Mouse (Mus musculus) liver, embryonic 16.5 days (tissue): ENCODE measurements around the gene Nbas. TPM values are rescaled to one million over a fixed set of nuclear protein-coding genes. Genes with fewer than 3 reads are reported as not detected.

ENCODE experiments used
- ATAC-seq: fragments of 200-750 bp; cut with Nextera tagmentation; 2 replicates; pipeline ENCODE4 v1.8.0; 2017; ENCODE audit warnings: low read depth, mild to moderate bottlenecking, moderate number of reproducible peaks, moderate library complexity
- H3K27ac ChIP-seq: fragments of 300-500 bp; sonication (generic); 2 replicates; pipeline ENCODE4 v1.5.1; 2014; ENCODE audit warnings: mild to moderate bottlenecking, low read length
- H3K27me3 ChIP-seq: fragments of 300-500 bp; sonication (generic); 2 replicates; pipeline ENCODE4 v1.6.1; 2014; ENCODE audit warnings: low read depth, low read length, mixed read lengths; ENCODE audit not compliant: control insufficient read depth, insufficient read depth
- H3K36me3 ChIP-seq: fragments of 300-500 bp; sonication (generic); 2 replicates; pipeline ENCODE4 v1.6.1; 2014; ENCODE audit warnings: mild to moderate bottlenecking; ENCODE audit not compliant: control insufficient read depth, insufficient read depth
- H3K4me1 ChIP-seq: fragments of 300-500 bp; sonication (generic); 2 replicates; pipeline ENCODE4 v1.6.1; 2014; ENCODE audit warnings: low read depth, low read length, mixed read lengths; ENCODE audit not compliant: control insufficient read depth
- H3K4me2 ChIP-seq: fragments of 300-500 bp; sonication (generic); 2 replicates; pipeline ENCODE4 v1.6.1; 2014; ENCODE audit warnings: low read depth, low read length, mixed read lengths
- H3K4me3 ChIP-seq: fragments of 300-500 bp; sonication (generic); 2 replicates; pipeline ENCODE4 v1.5.1; 2014; ENCODE audit warnings: low read depth, mild to moderate bottlenecking, low read length
- H3K9ac ChIP-seq: fragments of 300-500 bp; sonication (generic); 2 replicates; pipeline ENCODE4 v1.6.1; 2014; ENCODE audit warnings: low read depth, low read length
- H3K9me3 ChIP-seq: fragments of 300-500 bp; sonication (generic); replicated peaks from 2 replicates; pipeline ENCODE4 v1.6.1; 2016; ENCODE audit warnings: low read length; ENCODE audit not compliant: control insufficient read depth
- WGBS: fragments of 180-500 bp; shearing (Covaris S2); extraction: QIAGEN DNeasy Blood & Tissue Kit; methylation state at CpG from one replicate; pipeline ENCODE4 v1.1.7; 2014; ENCODE audit not compliant: insufficient replicate concordance; 5-methylcytosine and 5-hydroxymethylcytosine counted together
- polyA plus RNA-seq: library from polyadenylated mRNA; unstranded; fragments of >200 nt; fragmentation: Nextera tagmentation; extraction: Ambion mirVana; gene quantifications from 2 replicates; pipeline ENCODE4 v1.2.1, GENCODE M21; 2015

Nbas gene
- polyA plus RNA-seq, 1 experiment from 2014 or later = 5.1 TPM

- no peaks in the 10 kb centered on the region; the same call in 1 of the 2 replicates for H3K36me3 ChIP-seq
- H3K4me1 ChIP-seq = no peaks in the 10 kb centered on the region
- H3K4me3 ChIP-seq = no peak overlapping the region
- H3K27me3 ChIP-seq = no peaks in the 10 kb centered on the region
- H3K27ac ChIP-seq = no peak overlapping the region
- H3K4me2 ChIP-seq = no peak overlapping the region
- no peak overlapping the region for H3K9ac ChIP-seq
- 28% methylated on average over 5 of the region's 5 CpGs for WGBS
- H3K9me3 ChIP-seq = no peaks in the 10 kb centered on the region
- no peak for ATAC-seq
Measured at GRCm38 (mm10) chr12:13357229-13357628, 88.3 kb downstream of the Nbas start.

GRCm38 (mm10) chr12:13358849-13359248 is 89.9 kb downstream of the Nbas start:
- Histone ChIP-seq H3K36me3 (no peaks in the 10 kb centered on the region; the same call in 1 of the 2 replicates), H3K27me3 (no peaks in the 10 kb centered on the region), H3K4me1 (no peaks in the 10 kb centered on the region), H3K9ac (no peak overlapping the region), H3K9me3 (no peaks in the 10 kb centered on the region), H3K4me3 (no peak overlapping the region), H3K4me2 (no peak overlapping the region), H3K27ac (no peak overlapping the region)
- WGBS = 57% methylated on average over 4 of the region's 4 CpGs
- ATAC-seq = peak; percentile 30; the same call in 1 of the 2 replicates

- no peaks in the 10 kb centered on the region for H3K9me3 ChIP-seq
- no peaks in the 10 kb centered on the region for H3K27me3 ChIP-seq
- H3K27ac ChIP-seq = no peak overlapping the region
- no peaks in the 10 kb centered on the region for H3K4me1 ChIP-seq
- 53% methylated on average over 7 of the region's 7 CpGs for WGBS
- no peak overlapping the region for H3K4me2 ChIP-seq
- no peaks in the 10 kb centered on the region; the same call in 1 of the 2 replicates for H3K36me3 ChIP-seq
- no peak overlapping the region for H3K4me3 ChIP-seq
- no peak for ATAC-seq
- no peak overlapping the region for H3K9ac ChIP-seq
Measured at GRCm38 (mm10) chr12:13360183-13360811, 91.4 kb downstream of the Nbas start.

DNA sequence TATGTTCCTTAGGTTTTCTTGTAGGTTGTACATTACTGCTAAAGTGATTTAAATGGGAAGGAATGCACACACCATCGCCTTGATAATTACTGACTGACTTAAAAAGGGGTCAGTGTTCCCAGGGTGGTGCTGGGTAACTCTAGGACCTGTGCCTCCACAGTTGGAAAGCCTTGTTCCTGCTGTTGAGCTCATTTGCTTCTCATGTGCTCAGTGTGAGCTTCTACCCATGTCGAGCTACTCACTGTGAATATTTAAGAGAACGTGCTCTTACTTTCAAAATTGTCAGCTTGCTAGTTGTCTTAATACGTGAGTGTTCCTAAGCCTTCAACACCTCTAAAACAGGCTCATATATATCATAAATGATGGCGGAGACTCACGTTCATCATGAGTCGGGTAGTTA is 112.6 kb downstream of the Nbas start:
- no peak overlapping the region for H3K4me3 ChIP-seq
- H3K27me3 ChIP-seq = no peaks in the 10 kb centered on the region
- no peak for ATAC-seq
- H3K27ac ChIP-seq = no peak overlapping the region
- no peaks in the 10 kb centered on the region for H3K36me3 ChIP-seq
- no peak overlapping the region for H3K4me2 ChIP-seq
- no peaks in the 10 kb centered on the region for H3K9me3 ChIP-seq
- H3K9ac ChIP-seq = no peak overlapping the region
- no peaks in the 10 kb centered on the region for H3K4me1 ChIP-seq
- 76% methylated on average over 7 of the region's 7 CpGs for WGBS

GRCm38 (mm10) chr12:13382046-13382445 is 113.1 kb downstream of the Nbas start:
- no peak overlapping the region for H3K9ac ChIP-seq
- no peaks in the 10 kb centered on the region for H3K9me3 ChIP-seq
- no peak for ATAC-seq
- no peak overlapping the region for H3K4me2 ChIP-seq
- H3K4me3 ChIP-seq = no peak overlapping the region
- H3K36me3 ChIP-seq = no peaks in the 10 kb centered on the region
- no peaks in the 10 kb centered on the region for H3K4me1 ChIP-seq
- no peak overlapping the region for H3K27ac ChIP-seq
- no peaks in the 10 kb centered on the region for H3K27me3 ChIP-seq

GRCm38 (mm10) chr12:13389644-13390043 is 120.7 kb downstream of the Nbas start:
- no peak for ATAC-seq
- Histone ChIP-seq H3K36me3 (no peaks in the 10 kb centered on the region), H3K4me3 (no peak overlapping the region), H3K4me2 (no peak overlapping the region), H3K27ac (no peak overlapping the region), H3K4me1 (no peaks in the 10 kb centered on the region), H3K9ac (no peak overlapping the region), H3K9me3 (no peaks in the 10 kb centered on the region), H3K27me3 (no peaks in the 10 kb centered on the region)
- 58% methylated on average over 1 of the region's 1 CpGs for whole genome bisulfite sequencing

GRCm38 (mm10) chr12:13410191-13410590 is 141.3 kb downstream of the Nbas start:
- Histone ChIP-seq H3K4me2 (no peak overlapping the region), H3K4me1 (no peaks in the 10 kb centered on the region), H3K36me3 (no peaks in the 10 kb centered on the region), H3K4me3 (no peak overlapping the region), H3K27me3 (no peaks in the 10 kb centered on the region), H3K9me3 (no peaks in the 10 kb centered on the region), H3K9ac (no peak overlapping the region), H3K27ac (no peak overlapping the region)
- ATAC-seq = no peak

DNA sequence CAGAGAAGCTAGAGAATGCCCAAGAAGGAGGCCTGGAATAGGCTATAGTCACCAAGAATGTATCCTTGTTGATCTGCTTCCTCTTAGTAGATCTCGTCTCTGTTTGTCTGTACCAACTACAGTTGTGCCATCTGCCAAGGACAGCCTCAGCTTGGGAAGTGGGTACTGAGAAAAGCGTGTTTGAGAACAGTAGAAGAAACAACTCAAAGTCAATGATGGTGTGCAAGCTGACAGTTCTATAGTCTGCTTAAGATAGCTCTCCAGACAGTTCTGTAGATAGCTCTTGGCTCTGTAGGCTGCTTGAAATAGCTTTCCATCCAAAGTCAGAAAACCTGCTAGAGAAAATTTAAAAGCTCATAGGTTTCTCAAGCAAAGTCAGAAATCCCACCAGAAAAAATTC is 149.7 kb downstream of the Nbas start:
- Histone ChIP-seq H3K9ac (no peak overlapping the region), H3K27ac (no peak overlapping the region), H3K36me3 (peaks cover 2% of the 10 kb centered on the region), H3K9me3 (no peaks in the 10 kb centered on the region), H3K4me1 (no peaks in the 10 kb centered on the region), H3K4me2 (no peak overlapping the region), H3K27me3 (no peaks in the 10 kb centered on the region), H3K4me3 (no peak overlapping the region)
- 76% methylated on average over 2 of the region's 2 CpGs for WGBS
- no peak for ATAC-seq

DNA sequence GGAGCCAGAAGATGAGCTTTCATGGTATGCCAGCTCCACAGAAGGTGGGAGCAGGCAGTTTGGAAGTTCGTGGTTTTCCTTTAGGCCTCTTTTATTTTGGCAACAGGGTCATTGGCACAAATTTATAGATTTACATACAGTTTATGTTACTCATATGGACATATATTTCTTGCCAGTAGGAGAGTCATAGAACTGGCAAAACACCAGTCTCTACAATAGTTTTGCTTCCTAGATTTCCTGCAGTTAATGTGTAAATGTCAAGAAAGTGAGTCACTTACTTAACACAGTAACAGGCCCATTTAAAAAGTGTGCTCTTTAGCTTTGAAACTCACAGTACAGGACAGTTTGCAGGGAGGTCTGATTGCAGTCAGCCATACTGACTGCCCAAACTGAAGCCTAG is 161.3 kb downstream of the Nbas start:
- Histone ChIP-seq H3K27ac (no peak overlapping the region), H3K9me3 (no peaks in the 10 kb centered on the region), H3K4me2 (no peak overlapping the region), H3K9ac (no peak overlapping the region), H3K36me3 (no peaks in the 10 kb centered on the region), H3K4me1 (no peaks in the 10 kb centered on the region), H3K4me3 (no peak overlapping the region), H3K27me3 (no peaks in the 10 kb centered on the region)
- WGBS = 59% methylated on average over 1 of the region's 1 CpGs
- ATAC-seq = no peak
